Mouse (Mus musculus): ENCODE results near the gene Ppp1r14d. TPM values are rescaled to one million over a fixed set of nuclear protein-coding genes. Genes with fewer than 3 reads are reported as not detected.

Ppp1r14d gene
- polyA plus RNA-seq, 1 experiment from 2014 or later, result 3.9 TPM

DNA sequence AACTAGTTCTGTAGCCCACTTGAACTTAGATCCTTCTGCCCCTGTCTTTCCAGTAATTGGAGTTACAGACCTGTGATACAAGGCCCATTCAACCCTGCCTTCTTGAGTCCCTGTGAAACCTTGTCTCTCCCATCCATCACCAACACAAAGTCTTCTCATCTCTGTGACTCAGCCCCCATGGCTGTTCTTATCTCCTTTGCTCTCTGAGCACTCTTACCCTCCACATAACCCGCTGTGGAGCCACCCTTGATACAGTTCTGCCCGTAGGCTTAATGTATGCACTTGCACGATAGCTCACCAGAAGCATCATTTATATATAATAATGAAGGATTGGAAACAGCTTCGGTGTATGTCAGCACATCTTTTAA, 11.1 kb upstream of the Ppp1r14d start:
- H3K4me1 ChIP-seq (replicated peaks; ENCODE audit: control insufficient read depth, insufficient read depth, low read length), result 0 out of 2 replicates have a peak, but pooled peaks cover 3% of the 10 kb centered on the region
- H3K9me3 ChIP-seq (ENCODE audit: control insufficient read depth, low read length), result no peaks in the 10 kb centered on the region
- no peak overlapping the region for H3K9ac ChIP-seq (ENCODE audit: low read length)
- no peak overlapping the region for H3K4me3 ChIP-seq (ENCODE audit: low read depth, low read length)
- 0 out of 2 replicates have a peak overlapping the region, but pooled peaks have one; percentile 4 for H3K4me2 ChIP-seq (ENCODE audit: low read length)
- no peak for ATAC-seq (replicated peaks; ENCODE audit: low FRiP score, low TSS enrichment, low read depth)
- H3K27ac ChIP-seq (ENCODE audit: low read depth), result no peak overlapping the region
- H3K36me3 ChIP-seq (ENCODE audit: control insufficient read depth, insufficient read depth, low read length), result no peaks in the 10 kb centered on the region
- no peak for DNase-seq (ENCODE audit: low spot score)
- peaks cover 34% of the 10 kb centered on the region for H3K27me3 ChIP-seq (replicated peaks; ENCODE audit: control insufficient read depth, insufficient read depth, low read length)
- 87% methylated on average over 4 of the region's 4 CpGs for WGBS

DNA sequence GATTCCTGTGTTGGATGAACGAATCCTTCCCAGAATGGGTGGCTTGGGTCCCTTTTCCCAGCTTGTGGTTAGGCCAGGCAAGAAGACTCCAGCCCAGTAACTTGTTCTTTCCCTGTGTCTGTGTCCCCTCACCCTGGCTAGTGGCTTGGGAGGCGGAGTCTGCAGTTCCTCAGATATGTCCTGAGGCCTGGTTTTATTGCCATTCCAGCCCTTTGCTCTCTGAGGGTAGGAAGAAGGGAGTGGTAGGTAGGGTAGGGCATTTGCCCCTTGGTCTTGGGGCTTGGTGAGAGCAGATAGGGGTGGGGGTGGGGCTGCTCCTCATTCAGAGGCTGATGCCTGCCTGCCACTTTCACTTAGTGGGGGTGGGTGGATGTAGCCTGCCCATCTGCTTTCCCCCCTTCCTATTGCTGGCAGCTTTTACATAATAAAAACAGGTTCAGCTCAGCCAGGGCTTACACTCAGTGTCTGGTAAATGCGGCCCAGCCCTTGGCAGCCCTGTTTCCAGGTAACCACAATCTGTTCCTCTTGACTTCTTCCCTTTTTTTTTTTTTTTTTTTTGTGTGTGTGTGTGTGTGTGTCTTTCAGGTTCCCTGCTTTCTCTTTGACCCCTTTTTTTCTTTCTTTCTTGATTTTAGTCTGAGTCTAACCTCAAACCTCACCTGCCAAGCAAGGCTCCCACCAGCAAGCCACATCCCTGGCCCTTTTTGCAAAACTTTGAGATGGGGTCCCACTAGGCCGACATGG, 10.5 kb upstream of the Ppp1r14d start:
- H3K9ac ChIP-seq (ENCODE audit: low read length), result no peak overlapping the region
- H3K4me3 ChIP-seq (ENCODE audit: low read depth, low read length), result no peak overlapping the region
- H3K27me3 ChIP-seq (replicated peaks; ENCODE audit: control insufficient read depth, insufficient read depth, low read length), result peaks cover 37% of the 10 kb centered on the region
- peak; percentile 64 for DNase-seq (ENCODE audit: low spot score)
- H3K4me2 ChIP-seq (ENCODE audit: low read length), result peak overlapping the region; percentile 74
- H3K9me3 ChIP-seq (ENCODE audit: control insufficient read depth, low read length), result no peaks in the 10 kb centered on the region
- 47% methylated on average over 4 of the region's 4 CpGs for WGBS
- H3K27ac ChIP-seq (ENCODE audit: low read depth), result 0 out of 2 replicates have a peak overlapping the region, but pooled peaks have one; percentile 34
- ATAC-seq (replicated peaks; ENCODE audit: low FRiP score, low TSS enrichment, low read depth), result peak; percentile 50
- H3K4me1 ChIP-seq (replicated peaks; ENCODE audit: control insufficient read depth, insufficient read depth, low read length), result 0 out of 2 replicates have a peak, but pooled peaks cover 3% of the 10 kb centered on the region
- no peaks in the 10 kb centered on the region for H3K36me3 ChIP-seq (ENCODE audit: control insufficient read depth, insufficient read depth, low read length)

DNA sequence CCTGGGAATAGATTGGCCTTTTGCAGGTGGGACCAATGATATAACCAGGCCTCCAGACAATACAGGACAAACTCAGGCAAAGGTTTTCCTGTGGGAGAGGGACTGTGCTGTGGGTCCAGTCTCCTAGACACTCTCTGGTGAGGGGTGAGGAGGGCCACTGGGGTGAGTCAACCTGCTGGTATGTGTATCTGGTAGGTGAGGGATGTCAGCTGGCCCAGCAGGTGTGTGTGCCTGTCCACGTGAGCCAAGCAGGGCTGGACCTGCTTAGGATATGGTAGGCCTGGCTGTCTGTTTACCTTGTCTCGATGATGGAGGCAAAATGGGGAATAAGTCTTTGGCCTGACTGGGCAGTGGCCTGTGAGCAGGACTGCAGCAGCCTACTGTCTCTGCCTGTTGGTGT, 9.0 kb upstream of the Ppp1r14d start:
- Histone ChIP-seq H3K4me2 (ENCODE audit: low read length) (peak overlapping the region; percentile 74), H3K9ac (ENCODE audit: low read length) (peak overlapping the region; percentile 46), H3K9me3 (ENCODE audit: control insufficient read depth, low read length) (no peaks in the 10 kb centered on the region), H3K4me1 (replicated peaks; ENCODE audit: control insufficient read depth, insufficient read depth, low read length) (0 out of 2 replicates have a peak, but pooled peaks cover 3% of the 10 kb centered on the region), H3K27me3 (replicated peaks; ENCODE audit: control insufficient read depth, insufficient read depth, low read length) (peaks cover 48% of the 10 kb centered on the region), H3K27ac (ENCODE audit: low read depth) (no peak overlapping the region; the same call in 1 of the 2 replicates), H3K36me3 (ENCODE audit: control insufficient read depth, insufficient read depth, low read length) (no peaks in the 10 kb centered on the region), H3K4me3 (ENCODE audit: low read depth, low read length) (peak overlapping the region; percentile 45)
- ATAC-seq (replicated peaks; ENCODE audit: low FRiP score, low TSS enrichment, low read depth) (peak; percentile 36), DNase-seq (ENCODE audit: low spot score) (no peak)
- 40% methylated on average over 2 of the region's 2 CpGs for WGBS

DNA sequence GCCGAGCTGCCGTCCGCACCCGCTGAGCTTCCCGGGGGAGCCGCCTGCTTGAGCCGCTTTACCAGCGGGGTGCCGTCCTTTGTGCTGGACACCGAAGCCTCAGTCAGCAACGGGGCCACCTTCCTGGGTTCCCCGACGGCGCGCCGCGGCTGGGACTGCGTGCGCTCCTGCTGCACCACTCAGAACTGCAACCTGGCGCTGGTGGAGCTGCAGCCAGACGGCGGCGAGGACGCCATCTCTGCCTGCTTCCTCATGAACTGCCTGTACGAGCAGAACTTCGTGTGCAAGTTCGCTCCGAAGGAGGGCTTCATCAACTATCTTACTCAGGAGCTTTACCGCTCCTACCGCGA, 8.1 kb upstream of the Ppp1r14d start:
- Histone ChIP-seq H3K27me3 (replicated peaks; ENCODE audit: control insufficient read depth, insufficient read depth, low read length) (peaks cover 48% of the 10 kb centered on the region), H3K4me2 (ENCODE audit: low read length) (peak overlapping the region; percentile 74), H3K36me3 (ENCODE audit: control insufficient read depth, insufficient read depth, low read length) (no peaks in the 10 kb centered on the region), H3K27ac (ENCODE audit: low read depth) (peak overlapping the region; percentile 78; the same call in 1 of the 2 replicates), H3K9me3 (ENCODE audit: control insufficient read depth, low read length) (no peaks in the 10 kb centered on the region), H3K9ac (ENCODE audit: low read length) (peak overlapping the region; percentile 46), H3K4me3 (ENCODE audit: low read depth, low read length) (peak overlapping the region; percentile 45), H3K4me1 (replicated peaks; ENCODE audit: control insufficient read depth, insufficient read depth, low read length) (0 out of 2 replicates have a peak, but pooled peaks cover 3% of the 10 kb centered on the region)
- WGBS, result 2% methylated on average over 31 of the region's 31 CpGs
- no peak; the same call in 1 of the 2 replicates for ATAC-seq (replicated peaks; ENCODE audit: low FRiP score, low TSS enrichment, low read depth)
- peak; percentile 75 for DNase-seq (ENCODE audit: low spot score)

DNA sequence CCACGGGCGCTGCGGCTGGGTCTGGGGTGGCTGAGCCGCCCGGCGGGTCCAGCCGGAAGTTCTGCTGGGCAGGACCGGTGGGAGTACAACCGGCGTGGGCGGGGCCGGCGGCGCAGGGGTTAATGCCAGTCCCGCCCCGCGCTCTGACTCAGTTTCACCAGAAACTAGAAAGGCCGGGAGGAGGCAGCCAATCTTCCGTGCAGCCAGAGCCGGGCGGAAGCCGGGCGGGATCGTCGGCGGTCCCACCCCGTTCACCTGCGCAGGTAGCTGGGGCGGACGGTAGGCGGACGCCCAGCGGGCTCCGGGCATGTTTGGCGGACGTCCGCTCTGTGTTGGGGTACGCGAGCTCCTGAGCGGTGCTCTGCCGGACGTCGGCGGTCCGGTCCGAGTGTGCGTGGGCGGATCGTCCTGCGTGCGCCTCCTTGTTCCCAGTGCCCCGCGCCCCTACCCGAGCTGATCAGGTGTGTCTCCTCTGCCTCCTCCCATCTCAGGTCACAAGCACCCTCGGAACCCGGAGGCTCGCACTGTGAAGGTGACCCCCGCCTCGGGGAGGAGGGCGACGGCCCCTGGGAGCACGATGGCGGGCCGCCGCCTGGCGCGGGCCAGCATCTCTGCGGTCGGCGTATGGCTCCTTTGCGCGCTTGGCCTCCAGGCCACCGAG, 7.6 kb upstream of the Ppp1r14d start, which contains the start of gene Spint1:
TSS of gene Spint1 (plus strand) at position 153 of the 661 bp plus-strand sequence.
- ATAC-seq (replicated peaks; ENCODE audit: low FRiP score, low TSS enrichment, low read depth), result peak; percentile 77
- under 1% methylated on average over 73 of the region's 73 CpGs for WGBS
- H3K27me3 ChIP-seq (replicated peaks; ENCODE audit: control insufficient read depth, insufficient read depth, low read length), result peaks cover 48% of the 10 kb centered on the region
- H3K36me3 ChIP-seq (ENCODE audit: control insufficient read depth, insufficient read depth, low read length), result no peaks in the 10 kb centered on the region
- peak within 1 kb of the TSS; percentile 46 for H3K9ac ChIP-seq (ENCODE audit: low read length)
- H3K4me1 ChIP-seq (replicated peaks; ENCODE audit: control insufficient read depth, insufficient read depth, low read length), result 0 out of 2 replicates have a peak, but pooled peaks cover 3% of the 10 kb centered on the region
- H3K4me3 ChIP-seq (ENCODE audit: low read depth, low read length), result peak within 1 kb of the TSS; percentile 45
- H3K9me3 ChIP-seq (ENCODE audit: control insufficient read depth, low read length), result no peaks in the 10 kb centered on the region
- H3K4me2 ChIP-seq (ENCODE audit: low read length), result peak within 1 kb of the TSS; percentile 74
- peak; percentile 80 for DNase-seq (ENCODE audit: low spot score)
- H3K27ac ChIP-seq (ENCODE audit: low read depth), result peak within 1 kb of the TSS; percentile 78

DNA sequence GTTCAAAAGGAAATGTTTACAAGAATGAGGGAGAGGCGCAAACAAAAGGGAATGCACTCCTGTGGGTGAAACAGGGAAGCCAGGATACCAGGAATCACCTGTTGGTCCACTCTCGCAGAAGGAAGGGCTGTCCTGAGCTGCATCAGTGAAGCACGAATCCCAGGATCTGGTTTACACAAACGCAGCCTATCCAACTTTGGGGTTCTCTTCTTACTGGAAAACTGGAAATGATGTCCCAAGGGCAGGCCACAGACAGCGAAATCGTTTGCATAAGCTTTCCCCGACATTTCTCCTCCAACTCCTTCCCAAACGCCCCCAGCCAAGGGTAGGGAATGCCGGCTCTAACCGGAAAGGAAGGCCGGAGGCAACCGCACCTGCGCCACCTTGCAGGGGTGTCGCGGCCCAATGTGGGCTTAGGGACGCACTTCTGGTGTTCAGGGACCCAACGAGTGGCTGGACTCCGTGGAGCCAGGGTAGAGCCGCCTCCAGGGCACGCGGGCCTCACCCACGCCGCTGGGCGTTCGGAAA, 7.0 kb upstream of the Ppp1r14d start:
- H3K36me3 ChIP-seq (ENCODE audit: control insufficient read depth, insufficient read depth, low read length), result no peaks in the 10 kb centered on the region
- H3K4me2 ChIP-seq (ENCODE audit: low read length), result peak overlapping the region; percentile 74
- H3K4me3 ChIP-seq (ENCODE audit: low read depth, low read length), result peak overlapping the region; percentile 45
- H3K27ac ChIP-seq (ENCODE audit: low read depth), result peak overlapping the region; percentile 78
- WGBS, result 5% methylated on average over 25 of the region's 25 CpGs
- DNase-seq (ENCODE audit: low spot score) (peak; percentile 65), ATAC-seq (replicated peaks; ENCODE audit: low FRiP score, low TSS enrichment, low read depth) (no peak; the same call in 1 of the 2 replicates)
- peak overlapping the region; percentile 46 for H3K9ac ChIP-seq (ENCODE audit: low read length)
- peaks cover 48% of the 10 kb centered on the region for H3K27me3 ChIP-seq (replicated peaks; ENCODE audit: control insufficient read depth, insufficient read depth, low read length)
- H3K9me3 ChIP-seq (ENCODE audit: control insufficient read depth, low read length), result no peaks in the 10 kb centered on the region
- 0 out of 2 replicates have a peak, but pooled peaks cover 3% of the 10 kb centered on the region for H3K4me1 ChIP-seq (replicated peaks; ENCODE audit: control insufficient read depth, insufficient read depth, low read length)

DNA sequence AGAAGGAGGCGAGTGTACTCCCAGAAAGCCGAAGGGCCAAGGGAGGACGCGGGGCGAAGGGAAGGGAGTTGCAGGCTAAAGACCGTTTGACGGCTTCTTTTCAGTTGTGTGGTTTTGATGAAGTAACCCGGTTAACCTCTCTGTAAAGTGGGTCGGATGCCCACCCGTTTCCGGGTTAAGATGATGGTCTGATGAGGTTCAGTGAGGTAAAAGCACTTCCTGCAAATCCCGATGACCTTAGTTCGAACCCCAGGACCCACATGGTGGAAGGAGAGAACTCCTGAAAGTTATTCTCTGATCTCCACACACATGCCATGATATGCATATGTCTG, 20.6 kb downstream of the Ppp1r14d start:
- no peak for DNase-seq (ENCODE audit: low spot score)
- H3K4me3 ChIP-seq (ENCODE audit: low read depth, low read length), result peak overlapping the region; percentile 59
- H3K27me3 ChIP-seq (replicated peaks; ENCODE audit: control insufficient read depth, insufficient read depth, low read length), result no peaks in the 10 kb centered on the region
- H3K27ac ChIP-seq (ENCODE audit: low read depth), result peak overlapping the region; percentile 82; the same call in 1 of the 2 replicates
- no peaks in the 10 kb centered on the region for H3K9me3 ChIP-seq (ENCODE audit: control insufficient read depth, low read length)
- peak overlapping the region; percentile 62 for H3K9ac ChIP-seq (ENCODE audit: low read length)
- H3K36me3 ChIP-seq (ENCODE audit: control insufficient read depth, insufficient read depth, low read length), result peaks cover 33% of the 10 kb centered on the region
- under 1% methylated on average over 13 of the region's 13 CpGs for WGBS
- H3K4me1 ChIP-seq (replicated peaks; ENCODE audit: control insufficient read depth, insufficient read depth, low read length), result peaks cover 10% of the 10 kb centered on the region; the same call in 1 of the 2 replicates
- peak overlapping the region; percentile 68 for H3K4me2 ChIP-seq (ENCODE audit: low read length)
- ATAC-seq (replicated peaks; ENCODE audit: low FRiP score, low TSS enrichment, low read depth), result peak; percentile 28

DNA sequence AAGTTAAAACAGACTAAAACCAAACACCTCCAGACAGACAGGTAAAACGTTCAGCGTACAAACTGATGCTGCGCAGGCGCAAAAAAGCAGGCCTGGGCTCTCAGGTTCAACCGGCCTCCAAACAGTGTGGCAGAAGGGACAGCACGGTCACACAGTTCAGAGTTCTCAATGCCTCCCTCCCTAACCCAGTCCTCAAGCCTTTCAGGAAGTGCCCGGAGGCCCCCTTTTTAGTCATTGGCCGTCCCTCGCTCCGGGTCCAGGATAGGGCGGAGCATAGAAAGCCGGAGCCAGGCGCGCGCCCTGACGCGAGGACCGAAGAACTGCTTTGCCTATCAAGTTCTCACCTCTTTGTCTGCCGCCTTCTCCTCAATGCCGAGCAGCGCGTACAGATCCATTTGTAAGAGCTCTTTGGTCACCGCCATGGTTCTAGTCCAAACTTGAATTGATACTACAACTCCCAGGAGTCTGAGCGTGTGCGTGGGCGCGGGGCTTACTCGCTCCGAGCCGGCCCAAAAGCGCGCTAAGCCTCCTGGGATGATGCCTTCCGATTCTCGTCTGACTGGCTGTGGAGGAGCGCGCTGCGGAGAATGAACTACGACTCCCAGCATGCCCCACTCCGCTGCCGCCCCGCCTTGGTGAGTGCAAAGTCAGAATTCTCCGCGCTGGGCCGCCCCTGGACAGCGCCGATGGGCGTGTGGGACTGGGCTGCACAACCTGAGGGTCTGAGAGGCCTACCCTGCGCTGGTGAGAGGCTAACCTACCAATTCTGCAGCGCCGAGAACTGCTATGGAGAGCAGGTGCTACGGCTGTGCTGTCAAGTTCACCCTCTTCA, 21.1 kb downstream of the Ppp1r14d start, which contains the start of the genes Zfyve19 and Dnajc17:
TSS of gene Zfyve19 (plus strand) at position 274 of the 832 bp plus-strand sequence.
TSS of gene Dnajc17 (minus strand) at position 452 of the 832 bp plus-strand sequence.
- H3K4me2 ChIP-seq (ENCODE audit: low read length), result peak within 1 kb of the TSS; percentile 68
- peak within 1 kb of the TSS; percentile 59 for H3K4me3 ChIP-seq (ENCODE audit: low read depth, low read length)
- peak; percentile 96 for ATAC-seq (replicated peaks; ENCODE audit: low FRiP score, low TSS enrichment, low read depth)
- H3K27ac ChIP-seq (ENCODE audit: low read depth), result peak within 1 kb of the TSS; percentile 82
- DNase-seq (ENCODE audit: low spot score), result peak; percentile 95
- H3K36me3 ChIP-seq (ENCODE audit: control insufficient read depth, insufficient read depth, low read length), result peaks cover 31% of the 10 kb centered on the region
- H3K9ac ChIP-seq (ENCODE audit: low read length), result peak within 1 kb of the TSS; percentile 62
- no peaks in the 10 kb centered on the region for H3K9me3 ChIP-seq (ENCODE audit: control insufficient read depth, low read length)
- H3K27me3 ChIP-seq (replicated peaks; ENCODE audit: control insufficient read depth, insufficient read depth, low read length), result no peaks in the 10 kb centered on the region
- WGBS, result under 1% methylated on average over 51 of the region's 51 CpGs
- peaks cover 10% of the 10 kb centered on the region; the same call in 1 of the 2 replicates for H3K4me1 ChIP-seq (replicated peaks; ENCODE audit: control insufficient read depth, insufficient read depth, low read length)
